Mouse (Mus musculus): ENCODE measurements around the gene Prkag2.

Prkag2 gene

DNA sequence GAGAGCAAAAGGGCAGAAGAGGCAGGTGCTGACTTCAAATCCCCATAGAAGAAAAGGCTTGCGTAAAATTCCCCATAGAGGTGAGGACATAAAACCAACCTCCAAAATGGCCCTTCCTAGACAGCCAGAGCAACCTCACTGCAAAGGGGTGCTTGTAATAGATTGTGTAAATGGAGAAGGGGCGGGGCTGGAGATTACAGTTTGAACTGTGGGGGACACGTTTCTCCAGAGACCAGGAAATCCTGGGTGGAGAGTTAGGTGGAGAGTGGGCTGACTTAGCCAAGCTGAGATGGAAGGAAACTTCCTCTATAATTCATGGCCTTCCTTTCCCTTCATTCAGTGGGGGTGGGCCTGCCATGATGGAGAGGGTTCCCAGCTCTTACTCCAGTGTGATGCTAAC lies 107.3 kb downstream of the Prkag2 start:
- DNase-seq, result no peak

DNA sequence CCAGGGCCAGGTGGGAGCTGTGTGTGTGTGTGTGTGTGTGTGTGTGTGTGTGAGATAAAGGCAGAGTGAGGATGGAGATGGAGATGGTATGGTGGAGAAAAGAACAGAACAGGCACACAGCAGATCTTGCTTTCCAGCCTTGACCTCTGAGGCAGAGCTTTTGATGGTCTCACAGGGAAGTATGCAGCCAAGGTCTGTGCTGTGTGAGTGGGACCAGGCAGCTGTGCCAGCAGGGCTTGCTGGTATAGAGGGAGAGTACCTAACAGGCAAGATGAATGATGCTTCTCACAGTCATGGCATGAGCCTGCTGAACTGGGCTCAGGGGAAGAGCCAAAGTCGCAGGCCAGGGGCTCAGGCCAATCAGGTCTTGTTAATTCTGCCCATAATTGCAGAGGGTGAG lies 108.9 kb downstream of the Prkag2 start:
- DNase-seq, result no peak

DNA sequence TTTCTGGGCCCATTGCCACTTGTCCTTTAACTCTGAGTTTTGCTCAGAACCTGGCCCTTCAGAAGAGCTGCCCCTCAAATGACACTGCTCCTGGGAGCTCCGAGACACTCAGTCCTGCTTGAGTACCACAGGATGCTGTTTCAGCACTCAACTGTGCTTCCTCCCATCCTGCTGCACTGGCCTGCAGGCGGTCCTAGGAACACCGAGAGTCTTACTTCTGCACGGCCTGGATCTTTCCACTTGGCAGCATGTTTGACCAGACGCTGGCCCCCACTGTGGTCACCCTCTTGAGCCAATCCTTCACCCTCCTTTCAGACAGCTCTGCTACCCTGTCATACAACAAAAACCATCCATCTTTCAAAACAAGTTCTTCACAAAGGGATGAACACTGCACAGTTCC lies 110.0 kb downstream of the Prkag2 start:
- peak; percentile 63 for DNase-seq

DNA sequence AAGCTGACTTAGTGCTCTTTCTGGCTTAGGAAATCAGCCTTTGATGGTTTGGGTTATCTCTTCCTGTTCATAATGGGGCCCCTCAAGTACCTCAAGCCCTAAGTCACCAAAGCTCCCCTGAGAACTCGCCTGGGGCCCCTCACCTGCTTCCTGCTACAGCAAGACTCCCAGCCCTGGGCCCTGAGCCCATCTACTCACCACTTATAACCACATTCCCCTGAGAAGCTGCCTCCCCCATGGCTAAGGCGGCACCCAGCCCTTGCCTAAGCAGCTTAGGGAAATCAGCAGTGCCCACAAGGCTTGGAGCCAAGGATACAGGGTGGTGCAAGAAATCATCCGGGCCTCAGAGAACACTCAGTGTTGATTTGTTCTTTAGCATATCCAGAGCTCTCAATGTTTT lies 110.8 kb downstream of the Prkag2 start:
- DNase-seq, result no peak

DNA sequence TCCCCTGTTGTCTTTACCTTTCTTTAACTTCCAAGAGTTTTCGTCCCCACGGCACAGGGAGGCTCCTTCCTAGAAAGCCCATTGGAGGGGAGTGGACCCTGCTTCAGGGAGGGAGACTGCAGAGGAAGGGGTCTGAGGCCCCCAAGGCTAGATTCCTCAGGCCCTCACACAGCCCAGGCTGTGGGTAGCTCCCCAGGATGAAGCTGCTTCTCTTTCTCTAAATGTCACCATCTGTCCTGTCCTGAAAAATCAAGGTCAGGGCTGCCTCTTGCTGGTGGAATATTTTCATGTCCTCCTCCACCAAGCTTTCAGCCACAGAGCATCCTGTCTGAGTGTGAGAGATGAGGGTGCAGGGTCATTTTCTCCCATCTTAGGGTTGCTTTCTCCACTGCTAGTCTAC lies 113.5 kb downstream of the Prkag2 start:
- peak; percentile 82 for DNase-seq

DNA sequence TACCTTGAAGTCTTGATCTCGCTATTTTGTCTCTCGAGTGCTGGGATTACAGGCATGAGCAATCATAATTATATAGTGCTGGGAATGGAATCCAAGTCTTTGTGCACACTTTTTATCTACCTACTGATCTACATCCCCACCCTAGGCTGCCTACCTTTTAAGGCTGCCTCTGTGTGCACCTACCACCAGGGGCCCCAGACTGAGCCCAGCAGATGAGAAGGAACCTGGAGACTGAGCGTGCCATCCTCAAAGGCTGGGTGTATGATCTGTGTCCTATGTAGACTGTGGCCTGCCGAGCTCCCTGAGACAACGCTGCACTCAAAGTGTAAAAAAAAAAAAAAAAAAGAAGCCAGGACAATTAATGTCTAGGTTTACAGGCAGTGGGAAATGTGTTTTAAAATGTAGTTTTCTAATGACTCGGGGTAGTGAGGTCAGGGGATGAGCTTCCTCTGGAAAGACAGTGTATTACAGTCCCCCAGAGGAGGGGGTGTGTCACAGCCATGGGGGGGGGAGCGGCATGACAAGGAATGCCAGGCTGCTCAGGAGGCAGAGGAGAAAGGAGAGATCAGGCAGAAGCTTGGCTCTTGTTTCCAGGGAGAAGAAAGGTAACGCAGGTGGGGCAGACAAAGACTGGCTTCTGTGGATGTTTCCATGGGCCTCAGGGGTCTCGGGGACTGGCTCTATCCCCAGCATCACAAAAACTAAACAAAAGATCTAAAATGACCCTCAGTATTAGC lies 114.1 kb downstream of the Prkag2 start:
- DNase-seq, result peak; percentile 53

DNA sequence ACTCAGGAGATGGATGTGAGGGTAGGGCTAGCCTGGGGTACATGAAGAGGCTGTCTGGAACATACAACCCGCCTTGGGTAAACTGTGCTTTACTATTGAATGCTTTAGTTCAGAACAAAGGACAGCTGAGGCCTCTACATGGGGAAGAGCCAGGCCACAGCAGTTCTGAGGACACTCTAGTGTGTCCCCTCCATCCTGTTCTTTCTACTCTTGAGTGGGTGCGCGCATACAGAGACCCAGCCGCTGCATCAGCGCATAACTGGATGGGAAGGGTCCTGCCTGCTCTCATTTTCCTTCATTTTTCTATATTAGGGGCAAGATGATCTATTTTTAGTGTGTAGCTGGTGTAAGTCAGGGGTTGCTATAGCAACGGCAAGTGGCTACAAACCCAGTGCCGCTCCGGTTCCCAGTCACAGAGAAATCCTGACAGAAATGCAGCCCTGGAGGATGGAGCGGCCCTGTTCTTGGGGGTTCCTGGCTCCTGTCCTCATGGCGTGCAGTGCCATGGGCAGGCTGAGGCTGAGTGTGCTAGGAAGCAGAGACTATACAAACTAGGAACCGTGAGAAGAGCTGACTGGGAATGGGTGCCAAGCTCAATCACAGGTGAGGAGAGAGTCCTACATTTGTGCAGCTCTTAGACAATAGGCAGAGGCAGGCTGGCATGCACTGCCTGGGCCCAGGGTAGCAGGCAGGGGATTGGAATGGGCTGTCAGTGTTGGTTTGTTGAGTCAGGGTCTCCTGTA lies 114.8 kb downstream of the Prkag2 start:
- DNase-seq, result peak; percentile 78

DNA sequence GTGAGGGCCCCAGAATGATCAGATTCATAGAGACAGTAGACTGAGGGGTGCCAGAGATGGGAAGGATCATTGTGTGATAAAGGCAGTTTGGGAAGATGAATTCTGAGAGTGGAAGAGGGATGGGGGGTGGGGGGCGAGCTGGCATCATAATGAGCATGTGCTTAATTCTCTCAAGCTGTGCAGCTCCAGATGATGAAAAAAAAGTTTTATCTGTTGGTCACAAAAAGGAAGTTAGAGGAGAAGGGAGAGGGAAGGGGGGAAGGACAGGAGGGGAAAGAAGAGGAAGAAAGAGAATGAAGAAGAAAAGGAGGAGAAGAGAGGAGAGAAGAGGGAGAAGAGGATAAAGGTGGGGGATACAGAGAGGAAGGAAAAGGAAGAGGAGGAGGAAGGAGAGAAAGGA lies 116.3 kb downstream of the Prkag2 start:
- no peak for DNase-seq

DNA sequence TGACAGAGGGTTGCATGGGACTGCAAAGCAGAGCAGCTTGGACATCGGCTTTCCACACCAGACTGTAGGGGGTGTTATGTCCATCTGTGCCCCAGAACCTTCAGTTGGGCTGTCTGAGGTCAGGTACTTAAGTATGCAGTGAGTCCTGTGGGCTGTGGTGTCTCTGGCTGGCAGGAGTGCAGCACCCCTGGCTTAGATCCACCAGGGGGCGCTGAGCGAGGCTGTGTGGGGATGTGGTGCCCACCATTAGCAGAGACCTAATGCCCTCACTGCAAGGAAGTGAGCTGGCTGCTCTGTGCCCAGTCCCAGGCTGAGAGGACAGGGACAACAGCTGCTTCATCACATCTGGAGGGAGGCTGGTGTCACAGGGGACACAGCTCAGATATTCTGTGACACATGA lies 116.9 kb downstream of the Prkag2 start:
- peak; percentile 65 for DNase-seq

DNA sequence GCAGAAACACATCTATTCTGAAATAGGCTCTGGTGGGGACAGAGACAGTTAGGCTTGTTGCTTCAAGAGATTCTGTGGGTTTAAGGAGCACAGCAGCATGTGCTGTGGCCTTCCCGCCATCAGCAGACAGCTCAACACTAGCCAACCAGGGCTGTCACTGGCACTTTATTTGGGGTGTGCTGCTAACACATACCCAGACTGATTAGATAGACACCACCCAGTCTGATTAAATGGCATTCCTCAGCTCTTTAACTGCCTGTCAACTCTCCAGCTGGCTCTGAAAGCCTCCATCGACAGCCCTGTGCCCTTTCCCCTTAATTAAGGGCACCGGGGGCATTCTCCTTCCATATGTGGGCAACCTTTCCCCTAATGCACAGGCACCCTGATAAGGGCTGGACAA lies 118.2 kb downstream of the Prkag2 start:
- DNase-seq, result no peak

DNA sequence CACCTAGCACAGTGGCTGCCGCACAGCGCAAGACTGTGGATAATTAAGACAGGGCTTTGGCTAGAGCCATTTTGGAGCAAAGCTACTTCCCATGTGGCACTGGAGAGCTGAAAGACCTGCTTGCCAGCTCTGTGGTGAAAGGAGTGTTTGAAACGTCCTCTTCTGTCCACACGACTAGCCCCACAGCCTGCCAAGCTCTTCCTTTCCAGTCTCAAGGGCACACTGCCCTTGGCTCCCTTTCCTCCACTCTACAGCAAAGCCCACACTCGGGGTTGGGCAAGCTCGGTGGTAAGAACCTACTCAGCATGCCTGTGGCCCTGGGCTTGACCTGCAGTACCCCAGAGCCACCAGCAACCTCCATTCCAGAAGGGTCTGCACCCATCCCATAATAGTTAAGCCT lies 118.7 kb downstream of the Prkag2 start:
- peak; percentile 54 for DNase-seq

DNA sequence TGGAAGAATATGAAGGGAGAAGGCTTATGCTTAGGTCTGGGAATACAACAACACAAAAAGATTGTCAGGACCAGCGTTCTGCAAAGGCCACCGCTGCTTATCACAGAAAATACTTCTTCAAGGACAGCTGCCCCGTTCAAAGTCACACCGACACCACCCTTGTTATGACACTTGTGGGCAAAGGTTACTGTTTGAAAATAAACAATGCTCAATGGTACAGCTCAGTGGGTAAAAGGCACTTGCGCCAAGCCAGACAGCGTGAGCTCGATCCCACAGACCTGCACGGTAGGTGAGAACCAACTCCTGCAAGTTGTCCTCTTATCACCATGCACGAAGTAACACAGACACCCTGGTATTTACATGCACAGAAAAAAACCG lies 120.5 kb downstream of the Prkag2 start:
- DNase-seq, result no peak

DNA sequence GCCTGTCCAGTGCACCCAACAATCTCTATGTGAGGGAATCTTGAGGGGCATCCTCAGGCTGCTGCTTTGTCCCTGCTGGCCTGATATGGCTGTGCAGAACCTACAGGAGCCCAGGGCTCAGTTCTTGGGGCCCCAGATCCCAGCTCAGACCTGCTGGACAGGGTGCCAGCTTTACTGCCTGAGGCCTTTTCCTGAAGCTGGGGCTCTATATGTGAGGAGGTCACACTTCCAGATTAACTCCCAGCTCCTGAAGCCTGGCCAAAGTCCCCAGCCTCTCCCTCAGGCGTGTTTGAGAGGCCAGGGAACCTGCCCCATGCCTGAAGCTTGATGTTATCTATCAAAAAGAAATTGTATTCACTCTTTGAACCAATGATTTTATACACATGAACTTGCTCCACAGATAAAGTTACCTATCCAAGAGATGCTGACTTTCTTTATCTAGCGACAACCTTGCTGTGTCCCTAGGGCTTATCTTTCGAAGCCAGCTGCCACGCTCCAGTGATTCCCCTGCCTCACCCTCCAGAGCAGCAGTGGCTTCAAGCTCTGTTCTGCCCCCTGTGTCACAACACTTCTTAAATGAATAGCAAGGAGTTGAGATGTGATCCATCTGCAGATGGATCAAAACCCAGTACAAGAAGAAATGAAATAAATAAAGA lies 121.0 kb downstream of the Prkag2 start:
- no peak for DNase-seq

DNA sequence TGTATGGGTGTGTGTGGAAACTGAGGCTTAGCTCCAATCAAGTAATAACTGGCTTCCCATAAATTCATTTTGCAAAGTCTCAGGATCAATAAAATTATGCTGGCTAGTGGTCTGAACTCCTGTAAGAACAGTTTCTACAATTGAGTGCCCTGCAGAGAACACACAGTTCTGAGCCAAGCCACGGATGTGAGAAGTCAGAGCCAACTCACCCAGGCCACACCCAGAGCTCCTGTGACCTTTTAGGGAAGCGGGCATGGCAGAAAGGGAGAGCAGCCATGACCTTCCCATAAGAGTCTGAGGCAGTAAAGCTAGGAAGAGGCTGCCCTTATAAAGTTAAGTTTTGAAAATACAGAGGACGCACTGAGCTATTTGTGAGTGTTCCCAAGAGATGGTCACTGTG lies 123.5 kb downstream of the Prkag2 start:
- DNase-seq, result no peak

DNA sequence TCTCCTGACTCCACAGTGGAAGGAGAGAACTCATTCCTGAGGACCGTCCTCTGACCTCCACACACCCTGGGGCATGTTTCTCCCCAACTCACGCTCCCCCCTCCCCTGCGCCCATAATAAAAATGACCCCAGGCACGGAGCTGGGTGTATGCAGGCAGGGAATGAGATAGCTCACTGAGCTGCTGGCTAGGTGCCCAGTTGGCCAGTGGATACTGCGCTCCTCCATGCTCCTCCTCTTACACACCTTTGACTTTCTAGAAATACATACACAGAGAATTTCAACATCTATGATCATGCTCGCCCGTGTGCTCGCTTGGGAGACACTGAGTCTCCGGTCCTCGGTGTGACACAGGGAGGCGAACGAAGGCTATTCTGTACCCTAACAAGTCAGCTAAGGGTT lies 124.2 kb downstream of the Prkag2 start:
- DNase-seq, result no peak

DNA sequence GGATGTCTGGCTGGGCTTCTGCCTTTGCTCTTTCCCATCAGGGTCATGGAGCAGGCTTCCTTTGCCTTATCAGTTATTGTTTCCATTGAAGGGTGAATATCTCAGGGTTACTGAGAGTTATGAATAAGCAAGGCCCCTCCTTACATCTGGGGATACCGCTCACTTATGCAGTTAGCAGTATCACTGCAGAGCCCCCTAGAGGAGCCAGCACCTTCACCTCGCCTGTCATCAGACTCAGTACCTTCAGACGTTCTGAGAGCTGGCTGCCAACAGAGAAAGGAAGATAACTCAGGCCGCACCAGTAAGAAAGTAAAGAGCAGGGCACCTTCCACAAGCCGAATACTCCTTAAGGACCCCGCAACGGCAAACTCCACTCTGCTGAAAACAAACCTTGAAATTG lies 125.3 kb downstream of the Prkag2 start:
- no peak for DNase-seq

DNA sequence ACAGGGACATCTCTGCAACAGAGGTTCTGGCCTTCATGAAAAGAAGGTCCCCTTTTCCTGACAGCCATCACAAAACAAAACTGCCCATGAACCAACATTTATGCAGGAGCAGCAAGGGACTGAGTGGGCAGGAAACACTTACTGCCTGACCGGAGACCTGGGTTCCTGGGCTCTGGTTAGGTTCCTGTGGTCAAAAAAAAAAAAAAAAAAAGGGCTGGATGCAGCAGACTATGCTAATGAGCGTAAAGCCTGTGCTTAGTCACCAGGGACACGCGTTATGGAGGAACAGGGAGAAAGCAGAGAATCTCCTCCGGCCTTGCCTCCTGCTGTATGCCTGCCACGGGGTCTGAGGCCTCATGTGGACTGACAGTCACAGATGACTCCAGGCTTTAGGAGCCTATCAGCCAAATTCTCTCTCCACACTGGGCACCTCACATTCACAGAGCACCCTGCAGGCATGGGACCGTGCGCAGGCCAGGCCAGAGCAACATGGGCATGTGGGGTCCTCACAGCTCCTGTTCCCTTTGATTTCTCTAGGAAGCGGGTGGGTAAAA lies 126.7 kb downstream of the Prkag2 start:
- no peak for DNase-seq

DNA sequence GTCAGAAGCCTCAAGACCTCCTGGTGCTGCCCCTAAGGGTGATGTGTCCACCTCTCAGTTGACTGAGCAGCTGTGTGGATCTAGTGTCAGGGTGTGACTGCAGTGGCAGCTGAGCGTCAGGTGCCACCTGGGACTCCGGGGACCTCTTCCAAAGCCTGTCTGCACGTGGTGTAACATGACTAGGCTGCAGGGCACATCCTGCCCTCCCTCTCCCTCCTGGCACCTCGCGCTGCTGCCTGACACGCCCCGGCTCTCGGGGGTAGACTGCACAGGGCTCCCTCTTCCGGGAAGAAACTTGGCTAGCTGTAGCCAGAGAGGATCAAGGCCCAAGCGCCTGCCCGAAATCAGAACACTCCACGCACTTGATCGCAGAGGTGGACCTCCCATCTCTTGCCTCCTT lies 127.2 kb downstream of the Prkag2 start:
- peak; percentile 62 for DNase-seq

DNA sequence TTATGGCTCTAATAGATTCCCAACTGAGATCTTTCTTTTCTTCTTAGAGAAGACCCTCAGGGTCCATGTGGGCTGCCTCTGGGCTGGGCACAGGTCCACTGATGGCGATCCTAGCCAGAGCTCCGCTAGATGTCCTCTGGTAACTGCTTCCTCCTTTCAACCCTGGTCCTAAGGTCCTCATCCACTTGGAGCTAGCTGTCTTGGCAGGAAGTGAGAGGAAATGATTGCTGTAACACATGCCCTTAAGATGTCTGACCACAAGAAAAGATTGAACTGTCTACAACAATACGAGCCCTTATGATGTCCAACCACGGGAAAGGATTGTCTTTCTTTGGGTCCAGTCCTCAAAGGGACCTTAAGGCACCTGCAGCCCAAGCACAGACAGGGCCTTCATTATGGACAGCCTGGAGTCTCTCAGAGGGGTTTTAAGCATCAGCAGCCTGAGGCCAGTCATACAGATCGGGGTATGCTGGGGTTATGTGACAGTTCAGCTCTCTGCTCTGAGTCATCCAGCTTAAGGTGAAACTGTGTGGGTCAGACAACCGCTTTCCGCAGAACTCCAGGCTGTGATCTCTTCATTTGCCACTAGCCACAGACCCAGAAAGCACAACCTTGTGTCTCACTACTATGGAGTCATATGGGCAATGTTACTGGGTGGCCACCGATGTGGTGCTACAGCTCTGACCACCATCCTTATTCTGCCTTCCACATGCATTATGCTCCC lies 129.7 kb downstream of the Prkag2 start:
- DNase-seq, result no peak

DNA sequence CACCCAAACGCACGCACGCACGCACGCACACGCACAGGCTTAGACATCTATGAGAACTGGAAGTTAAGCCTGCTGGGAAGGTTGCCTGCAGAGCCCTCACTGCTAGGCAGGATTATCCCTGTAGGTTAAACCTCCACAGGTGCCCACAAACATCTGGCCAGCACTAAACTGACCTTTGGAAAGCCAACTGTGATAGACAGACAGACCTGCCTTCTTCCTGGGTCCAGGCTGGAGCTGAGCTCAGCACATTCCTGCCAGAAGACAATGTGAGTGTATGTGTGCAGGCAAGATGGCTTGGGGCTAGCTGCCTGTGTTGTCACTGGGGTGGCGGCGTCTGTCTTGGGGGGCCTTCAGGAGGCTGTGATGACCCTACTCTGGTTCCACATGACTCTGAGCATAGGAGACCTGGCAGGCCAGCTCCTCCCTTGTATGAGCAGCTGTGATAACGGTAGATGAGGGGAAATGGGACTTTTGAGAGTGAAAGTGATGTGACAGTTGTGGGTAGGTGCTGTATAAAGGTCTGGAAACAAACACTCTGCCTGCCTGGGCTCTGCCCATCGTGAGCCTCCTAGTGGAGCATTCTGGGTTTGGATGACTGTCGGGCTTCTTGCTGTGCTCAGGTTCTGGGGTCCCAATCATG lies 131.1 kb downstream of the Prkag2 start:
- DNase-seq, result no peak

DNA sequence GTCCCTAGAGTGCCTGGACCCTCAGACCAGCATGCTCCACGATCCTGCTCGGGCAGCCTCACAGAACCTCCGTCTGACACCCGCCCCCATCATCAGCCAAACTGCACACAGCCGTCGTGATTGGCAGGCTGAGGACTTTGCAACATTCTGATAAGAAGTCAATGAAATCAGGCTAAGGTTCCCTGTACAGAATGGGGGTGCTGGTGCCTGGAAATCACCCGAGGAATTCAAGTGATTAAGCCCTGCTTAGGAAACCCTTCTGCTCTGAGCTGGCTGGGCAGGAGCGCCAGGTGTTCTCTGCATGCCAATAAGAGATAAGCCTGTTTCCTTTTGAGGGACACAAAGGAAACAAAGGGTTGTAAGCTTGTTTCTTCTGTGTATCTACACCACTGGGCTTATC lies 131.7 kb downstream of the Prkag2 start:
- DNase-seq, result no peak

DNA sequence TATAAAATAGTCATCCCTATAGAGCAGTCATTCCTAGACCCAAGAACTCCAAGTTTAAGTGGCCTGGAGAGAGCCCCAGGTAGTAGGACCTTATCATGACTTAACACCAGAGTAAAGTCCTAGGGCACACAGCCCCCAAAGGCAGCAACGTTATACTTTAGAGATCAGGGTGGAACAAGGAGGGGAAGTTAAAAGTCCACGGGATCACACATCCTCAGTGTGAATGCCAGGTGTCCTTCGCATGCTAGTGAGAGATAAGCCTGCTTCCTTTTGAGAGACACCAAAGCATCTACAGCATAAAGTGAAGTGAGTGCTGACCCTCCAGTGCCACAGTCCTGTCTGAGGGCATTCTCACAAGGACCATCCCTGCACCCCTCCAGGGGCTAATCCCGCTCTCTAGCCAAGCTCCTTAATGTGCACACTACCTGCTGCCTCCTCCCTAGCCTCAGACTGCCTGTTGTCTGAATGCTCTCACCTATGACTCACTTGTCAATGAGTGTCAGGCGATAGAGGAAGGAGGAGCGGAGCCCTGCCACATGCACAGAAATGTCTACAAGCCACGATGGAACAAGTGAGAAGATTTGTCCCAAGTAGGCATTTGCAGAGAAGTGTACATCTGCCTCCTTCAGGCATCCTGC lies 132.4 kb downstream of the Prkag2 start:
- no peak for DNase-seq
